Mouse (Mus musculus) mouse trophoblast stem cell (cell line): Measurements from ENCODE around the gene Olfr1336.
"Not testable (repeated sequence)": the region's sequence is repeated elsewhere in the genome, so short reads cannot be mapped to it uniquely, and the experiment has no call there.

Experiments used
- in situ Hi-C, 2 experiments: fragments of 300-500 bp; cut with MseI, MboI; formaldehyde crosslinking; loops; 2 replicates in 1 of 2; 3 replicates in 1 of 2; pipeline ENCODE4 v1.15.1; 2025

Gene Olfr1336

DNA sequence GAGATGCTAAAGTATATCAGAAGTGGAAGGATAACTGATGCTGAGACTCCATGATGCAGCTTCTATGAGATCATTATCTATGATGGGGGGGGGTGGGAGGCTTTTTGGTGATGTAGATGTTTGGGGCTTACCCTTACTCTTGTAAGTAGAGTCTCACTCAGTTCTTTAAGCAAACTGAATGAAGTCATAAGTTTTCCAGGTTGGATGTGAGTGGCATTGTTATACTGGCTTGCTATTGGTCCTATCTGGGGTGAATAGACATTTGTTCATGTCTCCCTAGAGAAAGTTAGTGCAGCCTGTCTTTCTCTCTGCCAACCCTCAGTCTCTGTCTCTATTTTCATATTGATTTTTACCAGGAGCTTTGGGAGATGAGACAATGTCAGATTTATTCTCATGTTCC, at the start of gene Olfr1336:
Olfr1336 (plus strand) TSS at position 301 of the 400 bp plus-strand sequence.
- in situ Hi-C loops = no loop called here

DNA sequence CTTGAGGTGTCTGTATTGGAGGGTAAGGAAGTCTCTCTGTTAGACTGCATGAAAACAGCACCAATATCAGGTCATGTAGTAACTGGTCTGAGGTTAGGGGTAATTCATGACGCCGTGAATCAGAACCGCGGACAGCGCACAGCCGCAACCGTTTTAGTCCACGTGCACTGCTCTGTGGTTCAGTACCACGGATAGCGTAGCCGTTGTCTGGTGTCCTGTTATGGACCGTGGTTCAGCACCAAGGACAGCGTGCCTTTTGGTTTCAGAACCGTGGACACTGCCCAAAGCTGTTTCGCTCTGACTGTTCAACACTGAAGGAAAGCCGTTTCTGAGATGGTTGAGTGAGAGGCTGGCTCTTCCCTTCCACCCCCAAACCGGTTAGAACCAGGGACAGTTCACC, 45.9 kb upstream of the Olfr1336 start, which contains the start of gene Gm20715:
Gm20715 (plus strand) TSS at position 235 of the 400 bp plus-strand sequence.
- in situ Hi-C loops = no loop called here

DNA sequence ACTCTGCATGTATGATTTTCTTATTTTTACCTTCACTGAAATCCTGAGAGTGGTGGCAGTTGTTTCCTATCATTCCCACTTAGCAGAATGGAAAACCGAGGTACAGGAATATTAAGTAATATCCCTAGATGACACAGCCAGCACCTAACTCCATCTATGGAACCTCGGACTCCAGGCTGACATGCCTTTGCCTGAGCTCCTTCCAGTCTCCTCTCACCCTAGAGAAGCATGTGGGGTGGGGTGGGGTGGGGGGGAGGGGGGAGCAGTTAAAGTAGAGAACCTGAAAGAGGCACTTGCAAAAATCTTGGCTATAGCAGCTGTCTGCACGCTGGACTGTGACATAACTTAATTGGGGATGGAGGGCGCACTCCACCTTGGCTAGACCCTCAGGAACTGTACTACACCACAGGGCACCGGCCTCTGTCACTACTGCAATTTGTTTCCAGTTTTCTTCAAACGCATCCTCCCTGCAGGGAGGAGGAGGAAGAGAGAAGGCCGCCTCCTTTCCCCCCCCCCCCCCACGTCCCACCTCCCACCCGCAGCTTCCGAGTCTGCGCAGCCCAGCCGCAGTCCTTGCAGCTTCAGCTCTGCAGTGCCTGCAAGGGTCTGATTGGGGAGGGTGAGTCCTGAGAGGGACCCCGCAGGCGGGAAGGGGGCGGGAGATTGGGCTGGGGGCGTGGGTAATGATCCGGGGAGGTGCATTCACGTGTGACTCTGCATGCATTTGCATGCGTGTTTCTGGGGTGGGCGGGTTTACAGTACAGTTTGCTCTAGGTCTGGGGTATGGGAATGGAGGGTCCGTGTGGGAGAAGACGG, 41.1 kb upstream of the Olfr1336 start:
- in situ Hi-C loops = no loop called here

DNA sequence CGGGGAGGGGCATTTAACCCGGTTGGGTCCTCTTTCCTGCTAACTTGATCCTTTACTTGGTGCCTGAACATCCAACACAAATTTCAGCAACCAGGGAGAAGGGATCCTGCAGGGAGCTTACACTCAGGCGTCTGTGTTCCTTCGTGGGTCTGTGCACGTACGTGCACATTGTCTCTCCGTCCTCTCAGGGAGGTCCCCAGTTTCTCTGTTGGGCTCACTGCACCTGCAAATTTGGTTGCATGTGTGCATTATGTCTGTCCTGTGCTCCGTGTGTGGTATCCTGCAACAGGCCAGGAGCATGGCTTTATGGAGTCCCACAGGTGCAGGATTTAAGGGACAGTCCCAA, 40.6 kb upstream of the Olfr1336 start:
- in situ Hi-C loops = no loop called here

DNA sequence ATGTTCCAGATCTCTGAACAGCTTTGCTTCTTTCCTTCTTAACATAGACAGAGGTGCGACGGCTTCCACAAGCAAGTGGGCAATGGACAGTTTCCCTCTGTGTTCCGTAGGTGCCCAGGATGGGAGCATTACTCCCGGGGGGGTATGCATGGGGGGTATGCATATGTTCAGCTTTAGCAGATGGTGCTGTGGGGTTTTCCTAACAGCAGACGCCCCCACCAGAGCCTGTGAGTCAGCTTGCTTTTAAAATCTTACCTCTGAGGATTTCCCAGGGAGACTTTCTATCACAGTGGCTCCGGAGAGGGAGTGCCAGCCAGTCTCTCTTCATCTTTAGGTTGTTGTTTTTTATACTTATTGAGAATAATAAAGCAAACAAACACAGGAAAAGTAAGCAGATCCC, 36.1 kb upstream of the Olfr1336 start:
- in situ Hi-C loops = no loop called here

DNA sequence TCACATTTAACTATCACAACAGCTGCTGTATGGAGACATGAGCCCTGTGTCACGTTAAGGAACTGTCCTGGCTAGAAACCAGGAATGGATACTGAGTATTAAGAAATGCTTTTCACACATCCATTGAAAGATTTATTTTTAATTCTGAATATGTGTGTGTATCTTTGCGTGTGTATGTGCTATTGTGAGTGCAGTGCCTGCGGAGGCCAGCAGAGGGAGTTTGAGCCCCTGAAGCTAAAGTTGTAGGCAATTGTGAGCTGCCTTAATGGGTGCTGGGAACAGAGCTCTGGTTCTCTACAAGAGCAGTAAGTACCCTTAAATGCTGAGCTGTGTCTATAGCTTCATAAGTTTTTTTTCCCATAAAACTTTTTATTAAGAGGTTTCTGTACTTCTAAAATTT, 26.6 kb upstream of the Olfr1336 start:
- in situ Hi-C loops = loop anchor here (5.0 to 25.0 kb wide), 2 partner anchors 72 to 158 kb away; no protein-coding TSS in a partner anchor

DNA sequence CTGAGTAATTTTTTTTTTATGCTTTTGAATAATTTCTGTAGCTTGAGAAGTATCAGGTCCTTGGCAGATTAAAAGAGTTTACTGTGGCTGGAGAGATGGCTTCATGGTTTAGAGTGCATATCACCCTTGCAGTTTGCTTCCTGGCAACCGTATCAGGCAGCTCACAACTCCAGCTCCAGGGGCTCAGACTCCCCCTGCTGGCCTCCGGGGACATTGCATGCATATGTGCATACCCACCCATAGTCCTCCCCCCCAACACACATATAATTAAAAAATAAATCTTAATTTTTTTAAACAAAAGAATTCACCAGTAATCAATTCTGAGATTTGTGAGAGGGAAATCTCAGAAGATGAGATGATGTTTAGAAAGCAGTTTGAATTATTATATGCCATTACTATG, 25.6 kb upstream of the Olfr1336 start:
- in situ Hi-C loops = loop anchor here (5.0 to 25.0 kb wide), 3 partner anchors 68 to 504 kb away; partner anchors contain the start of gene Zfp78 (in 1 of the 2)

DNA sequence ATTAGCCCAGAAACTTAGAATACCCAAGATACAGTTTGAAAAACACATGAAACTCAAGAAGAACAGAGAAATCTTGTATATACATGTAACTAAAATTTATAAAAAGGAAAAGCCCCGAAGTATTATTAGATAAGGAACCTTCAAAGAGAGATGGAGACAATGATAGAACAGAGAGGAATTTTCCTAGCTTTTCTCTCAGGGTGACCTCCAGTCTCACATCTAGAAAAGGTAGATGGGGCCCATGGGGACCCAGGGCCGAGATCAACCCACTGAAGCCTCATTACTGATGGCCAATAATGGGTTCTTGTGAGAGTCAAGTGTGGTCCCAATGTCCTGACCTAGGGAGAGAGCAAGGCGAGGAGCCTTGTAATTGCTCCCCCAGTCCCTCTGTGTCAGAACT, 17.6 kb upstream of the Olfr1336 start, which contains the start of gene Olfr1344:
Olfr1344 (plus strand) TSS at position 301 of the 400 bp plus-strand sequence.
- in situ Hi-C loops = loop anchor here (10.0 to 25.0 kb wide), 2 partner anchors 149 to 496 kb away; no protein-coding TSS in a partner anchor

DNA sequence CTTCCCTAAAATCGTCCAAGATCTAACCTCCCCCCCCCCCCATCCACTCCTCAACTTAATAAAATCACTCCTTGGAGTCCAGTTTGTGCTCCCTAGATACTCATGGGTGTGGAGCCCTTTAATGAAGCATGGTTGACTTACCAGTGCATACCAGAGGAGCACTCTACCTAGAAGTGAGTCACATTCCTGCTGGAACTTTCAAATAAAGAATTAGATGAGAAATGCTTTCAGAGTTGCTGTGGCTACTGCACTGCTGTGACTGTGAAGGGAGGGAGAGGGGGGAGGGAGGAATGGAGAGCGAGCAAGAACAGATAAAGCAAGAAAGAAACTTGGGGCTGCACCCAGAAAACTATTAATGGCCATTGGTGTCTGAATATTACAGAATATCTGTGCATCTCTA, 14.8 kb upstream of the Olfr1336 start:
- in situ Hi-C loops = loop anchor here in 1 of 2 experiments (10.0 to 25.0 kb wide), 2 partner anchors 84 to 146 kb away; partner anchors contain the start of gene Olfr1349

DNA sequence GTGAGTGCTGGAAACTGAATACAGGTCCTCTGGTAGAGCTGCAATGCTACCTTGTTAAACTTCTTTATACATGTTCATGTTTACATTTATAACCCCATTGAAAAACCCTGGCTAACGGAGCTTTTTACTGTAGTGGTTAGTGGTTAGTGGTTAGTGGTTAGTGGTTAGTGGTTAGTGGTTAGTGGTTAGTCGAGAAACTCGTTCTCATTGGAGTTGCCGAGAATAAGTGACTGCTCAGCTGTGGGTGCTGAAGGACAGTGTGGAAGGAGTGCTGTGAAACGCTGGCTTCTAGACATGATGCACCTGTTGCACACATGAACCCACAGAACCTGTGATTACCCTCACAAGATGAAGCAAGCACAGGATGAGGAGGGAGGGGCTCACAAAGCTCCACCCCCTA, 8.2 kb upstream of the Olfr1336 start:
- in situ Hi-C loops = loop anchor here in 1 of 2 experiments (10.0 to 25.0 kb wide), 2 partner anchors 77 to 140 kb away; partner anchors contain the start of gene Olfr1349

DNA sequence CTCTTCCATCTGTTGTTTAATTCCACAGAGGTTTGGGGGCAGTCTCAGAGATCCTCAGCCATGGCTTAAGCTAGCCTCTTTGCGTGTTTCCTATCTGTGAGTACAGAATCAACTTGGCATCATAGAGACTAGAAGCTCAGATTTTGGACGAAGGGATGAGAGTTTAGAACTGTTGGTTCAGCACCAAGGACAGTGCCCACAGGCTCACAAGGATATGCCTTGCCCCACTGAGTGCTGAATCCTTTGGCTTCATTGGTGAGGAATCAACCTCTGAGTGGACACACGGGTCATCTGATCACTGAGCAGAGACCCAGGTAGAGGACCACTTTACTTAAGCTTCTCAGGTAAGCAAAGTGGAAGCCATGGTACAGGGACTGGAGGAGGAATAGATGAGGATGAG, 431 bp downstream of the Olfr1336 start:
- in situ Hi-C loops = no loop called here

DNA sequence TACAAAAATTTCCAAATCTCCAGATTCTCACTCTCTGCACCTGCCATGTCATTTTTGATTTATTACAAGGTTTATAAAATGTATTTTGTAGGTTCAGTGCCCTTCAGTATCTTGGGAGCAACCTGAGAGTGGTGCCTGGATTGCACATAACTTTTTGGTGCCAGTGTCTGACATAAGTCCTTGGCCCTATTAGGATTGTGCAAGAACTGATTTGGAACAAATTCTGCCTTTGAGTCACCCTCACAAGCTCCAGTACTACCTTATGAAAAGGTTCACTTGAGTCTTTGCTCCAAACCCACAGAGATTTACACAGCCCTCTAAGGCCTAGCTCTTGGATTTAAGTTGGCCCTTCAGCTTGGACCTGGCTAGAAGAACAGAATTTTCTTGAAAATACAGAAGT, 11.0 kb downstream of the Olfr1336 start, which contains the start of gene Olfr1346:
Olfr1346 (plus strand) TSS at position 151 of the 400 bp plus-strand sequence.
- in situ Hi-C loops = no loop called here

DNA sequence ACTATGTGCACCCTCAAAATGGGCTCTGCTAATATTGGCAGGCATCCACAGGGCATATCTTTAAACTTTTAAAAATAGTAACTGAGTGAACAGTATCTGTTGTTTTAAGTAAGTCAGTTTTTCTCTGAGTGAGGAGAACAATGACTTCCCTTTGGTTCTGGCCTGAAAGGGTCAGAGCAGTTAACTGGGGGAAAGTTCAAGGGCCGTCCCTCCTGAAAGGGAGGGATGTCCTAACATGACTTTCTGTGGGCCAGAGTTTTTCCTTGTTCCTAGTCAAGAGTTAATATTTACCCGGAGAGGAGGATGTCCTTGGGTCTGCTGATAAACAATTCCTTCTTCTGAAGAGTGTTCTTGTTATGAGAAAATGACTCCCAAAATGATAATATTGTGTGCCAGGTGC, 21.7 kb downstream of the Olfr1336 start:
- in situ Hi-C loops = not testable (repeated sequence)

DNA sequence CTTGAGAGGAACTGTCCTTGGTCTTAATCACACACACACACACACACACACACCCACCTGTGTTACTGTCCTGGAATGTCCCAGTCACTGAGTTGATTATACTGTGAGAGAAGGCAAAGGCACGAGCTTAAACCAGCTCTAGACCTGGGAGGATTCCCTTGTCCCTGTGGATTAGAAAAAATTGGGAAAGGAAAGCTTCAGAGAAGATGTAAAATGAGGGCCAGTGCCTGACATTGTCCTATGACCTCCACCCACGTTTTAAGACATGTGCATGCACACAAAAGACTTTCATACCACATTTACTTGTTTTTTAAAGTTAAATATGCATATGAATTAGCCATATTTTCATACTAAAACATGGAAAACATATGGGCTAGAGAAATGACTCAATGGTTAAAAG, 30.9 kb downstream of the Olfr1336 start, which contains the start of gene Olfr5:
Olfr5 (minus strand) TSS at position 101 of the 400 bp plus-strand sequence.
- in situ Hi-C loops = no loop called here

DNA sequence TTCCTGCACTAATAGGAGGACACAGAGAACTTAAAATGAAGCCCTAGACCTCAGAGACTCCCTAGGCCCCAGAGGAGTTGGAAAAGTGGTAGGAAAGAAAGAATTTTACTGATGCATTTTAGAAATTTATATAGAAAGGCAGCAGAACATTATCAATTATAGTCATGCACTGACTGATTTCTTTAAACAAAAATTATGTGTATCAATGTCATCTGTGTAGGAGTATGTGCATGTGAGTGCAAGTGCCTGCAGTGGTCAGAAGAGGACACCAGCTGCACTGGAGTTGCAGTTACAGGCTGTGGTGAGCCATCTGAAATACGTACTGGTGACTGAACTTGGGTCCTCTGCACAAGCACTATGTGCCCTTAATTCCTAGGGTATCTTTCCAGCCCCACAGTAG, 43.7 kb downstream of the Olfr1336 start, which contains the start of gene Olfr1347:
Olfr1347 (minus strand) TSS at position 101 of the 400 bp plus-strand sequence.
- in situ Hi-C loops = no loop called here

DNA sequence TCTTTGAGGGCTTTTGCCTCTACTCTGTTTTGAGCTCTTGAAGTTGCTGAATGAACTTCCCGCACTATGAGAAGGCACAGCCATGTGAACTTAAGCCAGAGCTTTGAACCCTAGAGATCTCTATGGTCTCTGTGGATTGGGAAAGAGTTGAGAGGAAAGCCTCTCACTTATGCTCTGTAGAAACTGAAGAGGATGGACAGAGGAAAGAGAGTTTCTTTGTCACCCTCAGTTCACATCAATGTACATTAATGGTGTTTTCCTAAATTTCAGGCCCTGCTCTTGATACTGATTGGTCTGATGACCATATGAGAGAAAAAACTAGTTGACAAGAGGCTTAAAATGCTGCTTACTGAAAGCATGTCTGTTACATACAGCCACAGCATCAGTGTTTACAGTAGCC, 52.7 kb downstream of the Olfr1336 start, which contains the start of gene Olfr1348:
Olfr1348 (minus strand) TSS at position 101 of the 400 bp plus-strand sequence.
- in situ Hi-C loops = no loop called here
